Mouse (Mus musculus) erythroblast, embryonic 14.5 days (primary cell): ENCODE data around the gene Mrln.

Source experiments
- GATA1 ChIP-seq: IDR thresholded peaks from 2 replicates; pipeline ENCODE4 v1.6.1; 2012; ENCODE audit warnings: low read length, inconsistent platforms, mixed read lengths
- TAL1 ChIP-seq: IDR thresholded peaks from 3 replicates; pipeline ENCODE4 v1.6.1; 2012; ENCODE audit warnings: low read length, inconsistent platforms, mixed read lengths

- TF ChIP-seq TAL1, result no peak
- TF ChIP-seq GATA1, result no peak
These were observed 23.7 kb upstream of the Mrln start for GRCm38 (mm10) chr10:70180727-70181126.
